Mouse (Mus musculus) thymus, adult 18-20 months (tissue): ENCODE measurements around the gene Fyco1.
"Not testable (repeated sequence)": the region's sequence is repeated elsewhere in the genome, so short reads cannot be mapped to it uniquely, and the experiment has no call there.

Experiments
- DNase-seq, 2 experiments: peaks; one replicate each; pipeline ENCODE4 v3.0.0; 2022; ENCODE audit warnings: mixed read lengths in 2 of 2

The Fyco1 gene

DNA sequence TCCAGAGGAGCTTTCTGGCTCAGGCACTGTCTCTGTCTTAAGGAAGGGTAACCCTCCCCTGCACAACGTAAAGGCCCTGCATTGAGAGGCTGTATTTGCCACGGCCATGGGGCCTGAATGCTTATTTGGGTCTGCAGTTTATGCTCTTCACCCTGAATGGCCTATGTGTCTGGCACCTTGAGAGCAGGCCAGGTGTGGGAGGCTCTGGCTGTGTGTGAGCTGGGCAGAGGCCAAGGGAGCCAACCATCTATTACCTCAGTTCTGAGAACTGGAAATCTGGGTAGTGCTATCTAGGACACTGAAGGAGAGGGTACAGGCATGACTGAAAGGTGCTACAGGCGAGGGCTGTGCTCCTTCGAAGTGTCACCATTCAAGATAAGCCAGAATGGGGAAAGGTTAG is 36.9 kb downstream of the Fyco1 start:
- no peak for DNase-seq

DNA sequence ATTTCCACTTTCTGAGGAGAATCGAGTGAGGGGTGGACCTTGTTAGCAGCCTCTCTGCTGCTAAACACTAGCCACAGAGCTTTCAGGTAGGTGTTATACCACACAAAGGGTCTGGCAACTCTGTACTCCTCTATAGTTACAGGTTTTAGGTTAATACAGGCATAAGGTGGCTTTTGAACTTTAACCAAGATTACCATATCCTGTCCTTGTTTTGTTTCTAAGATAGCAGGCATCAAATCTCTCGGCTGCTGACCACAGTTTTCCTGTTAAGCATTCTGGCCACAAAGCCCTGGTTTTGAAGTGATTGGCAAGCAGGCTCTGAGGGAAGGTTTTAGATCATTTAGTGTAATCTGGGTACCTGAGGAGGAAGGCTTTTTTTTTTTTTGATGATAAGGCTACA is 37.4 kb downstream of the Fyco1 start:
- DNase-seq = no peak

GRCm38 (mm10) chr9:123811831-123812230 is 39.9 kb downstream of the Fyco1 start:
- DNase-seq = no peak

DNA sequence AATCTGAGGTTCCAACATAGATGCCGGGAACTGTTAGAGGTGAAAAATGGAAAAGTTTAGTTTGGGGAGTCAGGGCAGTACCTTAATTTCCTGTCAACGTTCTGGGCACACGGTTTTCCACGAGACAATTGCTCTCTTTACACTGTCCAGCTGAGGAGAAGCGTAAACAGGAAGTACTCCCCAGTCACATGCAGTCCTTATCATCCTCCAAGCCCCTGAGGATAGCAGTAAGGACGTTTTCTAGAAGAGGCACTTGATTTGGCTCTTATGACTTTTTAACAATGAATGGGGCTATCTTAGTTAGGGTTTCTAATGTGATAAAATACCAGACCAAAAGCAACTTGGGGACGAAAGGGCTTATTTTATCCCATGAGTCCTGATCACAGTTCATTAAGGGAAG is 43.1 kb downstream of the Fyco1 start:
- no peak for DNase-seq

DNA sequence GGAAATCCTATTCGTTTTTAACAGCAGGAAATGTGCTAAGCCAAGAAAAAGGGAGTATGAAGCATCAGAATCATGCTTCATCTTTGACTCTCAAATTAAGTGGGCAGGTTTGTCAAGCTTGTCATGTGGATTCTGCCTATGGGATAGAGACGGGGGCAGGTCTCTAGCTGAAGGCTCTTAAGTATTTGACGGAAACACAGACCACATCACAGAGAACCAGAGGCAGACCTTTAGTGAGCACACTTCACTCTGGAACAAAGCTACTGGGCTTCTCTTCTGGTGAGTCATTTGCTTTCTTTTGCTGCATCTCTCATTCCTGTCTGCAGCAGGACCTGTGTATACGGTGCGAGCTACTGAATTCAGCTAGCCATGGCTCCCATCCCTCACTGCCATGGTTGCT is 45.4 kb downstream of the Fyco1 start, which contains the start of gene Cxcr6:
Cxcr6 (plus strand) TSS at position 209 of the 400 bp plus-strand sequence.
- no peak for DNase-seq

- no peak for DNase-seq
Observed at GRCm38 (mm10) chr9:123805241-123805640, 46.5 kb downstream of the Fyco1 start.

DNA sequence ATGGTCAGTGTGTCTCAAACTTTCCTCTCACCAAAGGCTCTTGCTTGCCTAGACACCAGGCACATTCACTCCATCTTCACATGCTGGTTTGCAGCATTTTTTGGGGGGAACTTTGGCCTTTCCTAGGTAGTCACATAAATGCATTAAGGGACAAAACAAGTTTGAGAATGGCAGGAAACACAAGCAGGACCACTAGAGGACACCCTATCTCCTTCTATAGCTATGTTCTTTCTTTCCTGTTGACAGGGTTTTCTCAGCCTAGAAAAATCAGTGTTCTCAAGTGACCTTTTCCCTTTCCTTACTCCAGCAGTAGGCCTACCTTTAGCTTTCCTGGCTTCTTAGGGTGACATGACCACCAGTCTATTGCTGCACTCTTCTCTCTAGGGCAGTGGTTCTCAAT is 48.8 kb downstream of the Fyco1 start:
- DNase-seq = no peak

DNA sequence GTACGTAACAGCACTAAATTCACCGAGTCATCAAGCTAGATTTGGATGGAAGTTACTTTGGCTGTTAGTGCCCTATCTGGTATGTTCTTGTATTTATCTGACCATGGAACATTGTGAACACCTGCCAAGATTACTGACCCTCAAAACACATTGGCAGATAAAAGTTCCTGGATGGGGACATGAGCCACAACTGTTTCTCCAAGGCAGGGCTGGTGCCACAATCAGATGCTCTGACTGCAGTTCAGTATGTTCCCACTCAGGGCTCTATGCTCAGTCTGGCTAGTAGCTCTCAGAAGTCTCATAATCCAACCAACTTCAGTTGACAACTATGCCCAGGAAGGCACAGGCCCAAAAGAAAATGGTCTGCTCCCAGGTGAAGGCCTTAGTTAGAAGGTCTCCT is 49.3 kb downstream of the Fyco1 start:
- DNase-seq = no peak

DNA sequence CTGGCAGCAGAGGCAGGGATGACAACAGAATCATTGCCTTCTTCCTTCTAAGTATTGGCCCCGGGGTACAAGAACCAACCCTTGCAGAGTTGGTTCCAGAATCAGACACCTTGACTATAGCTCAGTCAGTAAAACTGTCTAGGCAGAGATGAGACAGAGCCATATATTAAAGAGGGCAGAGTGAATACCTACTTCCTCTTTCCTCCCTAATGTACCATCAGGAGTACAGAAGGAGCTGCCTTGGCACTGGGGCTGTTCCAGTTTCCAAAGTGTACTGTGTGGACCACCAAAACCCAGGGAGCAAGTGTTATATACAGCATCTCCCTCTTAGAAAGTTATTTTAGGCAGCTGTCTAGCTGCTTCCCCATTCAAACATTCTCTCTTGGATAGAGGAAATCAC is 50.2 kb downstream of the Fyco1 start:
- no peak for DNase-seq

GRCm38 (mm10) chr9:123796174-123796573 is 55.5 kb downstream of the Fyco1 start:
- peak; percentile 19 to 52 for DNase-seq

DNA sequence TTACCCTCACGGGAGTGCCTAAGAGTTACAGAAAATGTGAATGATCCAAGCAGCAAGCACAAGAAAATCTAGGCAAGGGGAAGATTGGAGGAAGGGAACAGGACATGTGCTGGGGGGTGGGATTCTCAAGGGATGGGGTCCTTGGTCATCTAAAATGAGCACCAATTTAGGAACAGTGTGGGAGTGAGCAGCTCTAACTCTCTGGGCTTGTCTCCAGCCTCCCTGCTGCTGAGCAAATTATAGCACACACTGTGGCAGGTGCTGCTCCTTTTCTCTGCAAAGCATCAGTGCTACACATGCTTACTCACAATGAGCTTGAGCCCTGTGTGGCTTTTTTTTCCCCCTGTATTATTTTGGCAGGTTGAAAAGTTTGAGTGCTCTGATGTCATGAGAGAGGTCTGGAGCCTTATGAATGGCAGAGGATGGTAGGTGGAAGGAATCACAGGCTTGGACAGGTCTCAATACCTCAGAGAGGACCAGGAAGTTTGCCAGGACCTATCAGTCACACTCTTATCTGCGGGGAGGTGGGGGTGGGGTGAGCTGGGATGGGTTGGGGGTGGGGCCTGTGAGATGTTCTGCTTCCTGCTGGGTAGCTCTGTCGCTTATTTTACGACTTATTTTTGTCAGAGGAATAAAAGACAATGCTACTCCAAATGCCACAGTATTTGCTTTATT is 62.7 kb downstream of the Fyco1 start:
- no peak for DNase-seq

GRCm38 (mm10) chr9:123773299-123773698 is 78.4 kb downstream of the Fyco1 start:
- peak in 1 of 2 experiments; percentile 51 for DNase-seq

- peak in 1 of 2 experiments; percentile 39 for DNase-seq
Observed at GRCm38 (mm10) chr9:123769532-123769931, 82.2 kb downstream of the Fyco1 start.

GRCm38 (mm10) chr9:123768443-123768842 is 83.3 kb downstream of the Fyco1 start:
- no peak for DNase-seq

GRCm38 (mm10) chr9:123766996-123767395 is 84.7 kb downstream of the Fyco1 start:
- peak; percentile 64 to 74 for DNase-seq

DNA sequence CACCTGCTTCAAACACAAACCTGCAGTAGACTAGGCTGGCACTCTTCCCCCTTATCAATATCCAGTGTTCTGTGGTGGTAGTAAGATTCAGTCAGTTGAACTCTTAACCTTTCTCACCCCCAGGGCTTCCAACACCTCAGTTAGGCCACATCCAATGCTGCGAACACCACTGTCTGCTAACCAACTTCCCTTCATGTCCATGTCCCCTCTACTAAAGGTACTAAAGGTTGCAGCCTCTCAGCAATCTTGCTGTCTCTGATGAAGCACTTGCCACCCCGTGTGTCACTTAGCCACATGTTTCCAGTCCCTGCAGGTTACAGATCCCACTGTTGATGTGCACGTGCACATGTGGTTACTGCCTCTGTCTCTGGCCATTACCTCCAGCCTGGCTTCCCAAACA is 87.9 kb downstream of the Fyco1 start:
- peak in 1 of 2 experiments; percentile 47 for DNase-seq

DNA sequence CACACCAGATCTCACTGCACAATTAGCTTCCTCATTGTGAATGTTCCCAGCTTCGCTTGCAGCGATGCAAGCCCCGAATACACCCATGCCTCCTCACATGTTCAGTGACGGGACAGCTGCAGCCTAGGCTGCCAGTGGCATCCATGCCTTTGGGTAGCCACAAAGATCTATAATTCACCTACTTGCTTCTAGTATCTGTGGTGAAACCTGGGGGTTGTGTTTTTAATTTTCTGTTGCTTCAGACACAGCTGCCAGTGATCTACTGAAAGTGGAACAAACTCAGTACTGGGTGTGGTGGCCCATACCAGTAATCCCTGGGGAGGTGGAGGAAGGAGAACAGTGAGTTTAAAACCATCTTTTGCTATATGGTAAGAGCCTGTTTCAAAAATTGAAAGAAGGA is 88.8 kb downstream of the Fyco1 start:
- no peak for DNase-seq

DNA sequence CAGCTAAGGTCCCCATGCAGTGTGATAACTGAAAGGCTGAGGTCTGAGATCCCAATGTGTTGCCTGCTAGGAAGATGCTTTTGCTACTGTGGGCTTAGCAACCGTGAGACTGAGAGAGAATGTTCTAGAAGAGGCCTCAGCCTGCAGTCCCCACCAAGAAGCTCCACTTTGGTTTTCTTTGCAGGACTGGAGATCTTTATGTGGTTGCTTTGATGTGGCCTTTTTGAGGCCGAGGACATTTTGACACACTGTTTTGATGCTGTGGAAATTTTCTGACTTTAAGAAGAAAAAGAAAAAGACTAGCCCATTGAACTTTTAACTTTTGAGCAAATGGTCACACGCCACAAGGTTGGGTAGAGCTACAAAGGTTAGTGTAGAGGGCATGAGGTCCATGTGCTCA is 90.9 kb downstream of the Fyco1 start:
- DNase-seq = no peak

DNA sequence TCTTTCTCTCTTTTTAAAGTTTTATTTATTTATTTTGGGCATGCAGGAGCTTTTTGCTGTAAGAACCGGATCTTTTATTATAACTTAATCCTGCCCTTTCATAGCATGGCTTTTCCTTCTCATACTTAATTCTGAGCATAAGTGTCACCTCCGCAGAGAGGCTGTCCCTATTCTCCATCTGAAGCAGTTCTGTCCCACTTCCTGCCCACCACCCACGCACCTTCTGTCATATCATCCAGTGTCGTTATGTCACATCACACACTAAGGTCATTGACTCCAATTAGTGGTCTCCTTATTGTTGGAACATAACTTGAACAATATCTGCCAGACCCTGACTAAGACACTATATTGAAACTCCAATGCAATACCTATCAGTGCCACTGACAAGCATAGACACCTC is 93.1 kb downstream of the Fyco1 start:
- peak in 1 of 2 experiments; percentile 66 for DNase-seq

- no peak for DNase-seq
Observed at GRCm38 (mm10) chr9:123758156-123758555, 93.5 kb downstream of the Fyco1 start.

DNA sequence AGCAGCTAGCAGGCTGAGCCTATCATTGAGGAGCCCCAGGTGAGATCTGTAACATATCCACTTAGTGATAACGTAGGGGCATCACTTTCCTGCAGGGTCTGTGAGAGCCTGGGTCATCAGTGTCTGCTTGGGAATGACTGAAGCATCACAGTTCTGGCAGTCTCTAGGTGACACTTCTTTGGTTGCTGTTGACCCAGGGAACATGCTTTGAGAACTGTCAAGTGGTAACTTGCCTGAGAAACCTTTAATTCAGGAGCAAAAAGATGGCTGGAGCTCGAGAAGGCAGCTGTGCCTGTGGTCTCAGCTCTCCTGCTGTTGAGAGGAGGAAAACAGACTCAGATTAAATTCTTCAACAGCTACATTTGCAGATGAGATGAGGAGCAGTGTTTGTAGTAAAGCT is 94.4 kb downstream of the Fyco1 start:
- DNase-seq = peak in 1 of 2 experiments; percentile 32

DNA sequence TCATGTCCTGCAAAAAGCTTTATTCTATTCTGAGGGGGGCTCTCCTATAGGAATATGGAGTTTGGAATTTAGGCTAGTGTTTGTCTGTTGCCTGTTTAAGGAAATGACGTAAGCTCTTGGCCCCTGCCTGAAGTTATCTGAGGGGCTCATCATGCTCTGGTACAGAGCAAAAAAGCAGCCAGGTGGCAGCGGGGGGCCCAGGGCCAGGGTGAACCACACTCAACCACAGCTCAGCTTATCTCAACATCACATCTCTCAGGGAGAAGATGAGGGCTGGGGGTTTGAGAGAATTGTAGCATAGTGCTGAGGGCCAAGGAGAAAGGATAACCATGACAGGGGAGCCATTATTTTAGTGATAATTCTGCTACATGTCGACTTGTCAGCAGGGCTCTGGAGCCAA is 94.9 kb downstream of the Fyco1 start:
- peak; percentile 89 to 93 for DNase-seq

GRCm38 (mm10) chr9:123754333-123754732 is 97.4 kb downstream of the Fyco1 start:
- DNase-seq = peak; percentile 88 to 95

- not testable (repeated sequence) for DNase-seq
Observed at GRCm38 (mm10) chr9:123749687-123750086, 102.0 kb downstream of the Fyco1 start.

DNA sequence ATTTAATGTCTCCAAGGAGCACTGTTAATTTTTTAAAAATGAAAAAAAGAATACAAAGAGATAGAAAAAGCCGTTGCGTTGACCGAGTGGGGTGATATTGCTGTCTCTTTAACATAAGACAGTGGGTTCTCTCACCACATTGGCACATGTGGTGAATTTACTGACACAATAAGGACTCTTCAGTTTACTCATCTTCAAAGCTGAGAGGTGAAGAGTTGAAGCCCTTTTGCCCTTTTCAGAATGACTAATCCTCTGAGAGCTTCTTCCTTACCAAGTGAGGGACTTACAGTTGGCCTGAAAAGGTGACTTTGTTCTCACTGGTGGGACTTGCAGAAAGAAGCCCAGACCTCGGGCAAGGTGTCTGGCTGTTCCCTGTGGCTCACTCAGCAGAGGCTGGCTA is 110.9 kb downstream of the Fyco1 start:
- no peak for DNase-seq
